Mouse (Mus musculus): ENCODE results near the gene F930015N05Rik. TPM values are rescaled to one million over a fixed set of nuclear protein-coding genes. Genes with fewer than 3 reads are reported as not detected.

Gene F930015N05Rik
- total RNA-seq, 2 experiments from 2014 or later: not detected

DNA sequence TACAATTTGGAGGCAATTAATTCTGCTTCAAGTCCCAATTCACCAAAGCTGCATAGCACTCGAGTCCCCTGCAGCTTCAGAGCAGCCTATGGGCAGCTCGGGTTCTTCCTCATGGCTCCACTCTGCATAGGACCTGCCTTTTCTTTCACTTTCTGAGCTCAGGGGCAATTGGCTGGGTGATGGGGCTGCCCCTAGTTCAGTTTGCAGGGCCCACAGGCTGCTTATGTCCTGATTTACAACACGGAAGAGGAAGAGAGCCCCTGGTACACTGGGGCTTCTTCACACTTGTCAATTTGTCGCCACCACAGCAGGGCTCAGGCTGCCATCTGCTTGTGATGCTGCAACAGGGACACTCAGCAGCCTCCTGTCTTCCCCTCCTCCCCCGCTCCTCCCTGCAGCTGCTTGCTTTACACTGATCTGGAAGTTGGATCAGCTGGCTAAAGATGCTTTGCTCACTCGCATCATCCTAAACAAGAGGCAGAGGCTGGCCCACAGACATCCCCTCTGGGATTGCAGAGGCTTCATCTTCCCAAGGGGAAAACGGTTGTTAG, 40.0 kb downstream of the F930015N05Rik start:
- intact Hi-C loops (cut with DNase I): no loop called here
- DNase-seq: no peak

DNA sequence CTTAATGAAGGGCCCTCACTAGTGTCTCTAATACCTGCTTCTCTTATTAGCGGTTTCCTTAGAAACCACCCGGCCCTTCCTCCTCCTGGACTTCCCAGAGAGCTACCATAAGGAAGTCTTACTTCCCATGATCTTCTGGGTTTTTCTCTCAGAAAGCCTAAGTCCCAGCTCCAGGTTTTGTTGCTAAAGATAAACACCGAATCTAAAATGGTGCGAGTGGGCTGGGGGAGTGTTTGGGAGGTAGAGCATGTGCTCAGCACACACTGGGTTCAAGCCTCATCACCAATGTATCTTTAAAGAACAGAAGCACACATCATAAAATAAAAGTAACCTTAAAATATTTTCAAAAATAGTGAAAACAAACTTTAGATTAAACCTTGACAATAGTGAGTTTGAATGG, 50.1 kb downstream of the F930015N05Rik start:
- no peak for DNase-seq
- intact Hi-C loops (cut with DNase I): no loop called here

Other genes starting within 250 kb of the F930015N05Rik start
- gene Hs3st3a1, start 1.3 kb downstream of the F930015N05Rik start, total RNA-seq (2021): under 1 TPM; 0.35 to 0.54 TPM

Data from gastrocnemius, postnatal 36 days (tissue).